Mouse (Mus musculus): Measurements from ENCODE around the gene Anapc15-ps. TPM values are rescaled to one million over a fixed set of nuclear protein-coding genes. Genes with fewer than 3 reads are reported as not detected.
"Not testable (repeated sequence)": the region's sequence is repeated elsewhere in the genome, so short reads cannot be mapped to it uniquely, and the experiment has no call there.

Anapc15-ps gene
- polyA plus RNA-seq, 1 experiment: not detected

DNA sequence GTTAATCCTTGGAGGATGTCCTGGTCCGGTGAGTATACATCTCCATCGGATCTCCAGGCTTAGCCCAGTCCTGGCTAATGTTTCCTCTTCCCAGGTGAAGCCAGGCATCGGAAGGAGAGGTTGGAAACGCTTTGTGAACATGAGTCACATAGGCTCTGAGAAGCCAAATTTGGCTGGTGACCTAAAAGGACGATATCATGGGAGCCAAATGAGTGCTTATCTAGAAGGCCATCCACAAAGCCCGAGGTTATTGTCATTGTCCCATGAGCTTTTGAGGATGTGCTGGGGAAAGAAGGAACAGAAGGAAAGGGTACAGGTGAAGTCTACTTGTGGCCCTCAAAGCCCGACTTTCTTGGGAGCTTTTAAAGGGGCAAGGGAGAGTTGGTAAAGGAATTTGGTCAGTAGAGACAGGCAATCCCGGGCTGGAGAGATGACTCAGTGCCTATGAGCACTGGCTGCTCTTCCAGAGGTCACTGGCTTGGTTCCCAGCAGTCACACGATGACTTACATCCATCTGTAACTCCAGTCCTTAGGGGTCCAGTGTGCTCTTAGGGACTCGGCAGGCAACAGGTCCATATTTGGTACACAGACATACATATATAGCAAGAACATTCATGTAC, 42.4 kb downstream of the Anapc15-ps start:
- no peak for DNase-seq (ENCODE audit: low read depth)

DNA sequence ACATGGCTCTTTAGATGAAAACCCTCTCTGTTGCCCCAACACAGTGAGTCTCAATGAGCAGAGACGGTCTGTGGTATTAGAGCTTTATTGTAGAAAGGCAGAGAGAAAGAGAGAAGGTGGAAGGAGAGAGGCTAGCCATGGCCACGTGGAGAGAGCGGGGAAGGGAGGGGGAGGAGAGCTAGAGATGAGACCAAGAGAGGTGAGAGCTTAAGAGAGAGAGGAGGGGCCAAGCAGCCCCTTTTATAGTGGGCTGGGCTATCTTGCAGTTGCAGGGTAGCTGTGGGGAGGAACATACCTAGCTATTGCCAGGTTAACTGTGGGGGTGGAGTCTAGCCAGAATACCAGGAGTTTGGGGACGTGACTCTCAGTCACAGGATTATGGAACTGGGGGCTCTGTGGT, 43.1 kb downstream of the Anapc15-ps start:
- not testable (repeated sequence) for DNase-seq (ENCODE audit: low read depth)

DNA sequence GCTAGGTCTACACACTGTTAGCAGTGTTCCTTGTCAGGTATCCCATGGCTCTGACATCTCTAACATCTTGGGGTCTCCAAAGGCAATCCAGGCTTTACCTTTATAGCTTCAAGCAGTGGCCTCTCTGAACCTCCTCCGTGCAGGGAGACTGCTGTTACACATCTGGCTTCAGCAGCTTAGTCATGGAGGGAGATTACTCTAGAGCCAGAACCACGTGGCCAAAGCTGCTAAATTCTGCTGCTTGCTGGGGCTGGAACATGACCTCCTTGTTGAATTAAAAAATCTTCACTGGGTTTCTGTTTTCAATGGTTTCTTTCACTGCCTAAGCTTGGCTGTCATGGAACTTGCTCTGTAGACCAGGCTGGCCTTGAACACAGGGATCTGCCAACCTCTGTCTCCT, 44.9 kb downstream of the Anapc15-ps start:
- DNase-seq (ENCODE audit: low read depth): no peak

DNA sequence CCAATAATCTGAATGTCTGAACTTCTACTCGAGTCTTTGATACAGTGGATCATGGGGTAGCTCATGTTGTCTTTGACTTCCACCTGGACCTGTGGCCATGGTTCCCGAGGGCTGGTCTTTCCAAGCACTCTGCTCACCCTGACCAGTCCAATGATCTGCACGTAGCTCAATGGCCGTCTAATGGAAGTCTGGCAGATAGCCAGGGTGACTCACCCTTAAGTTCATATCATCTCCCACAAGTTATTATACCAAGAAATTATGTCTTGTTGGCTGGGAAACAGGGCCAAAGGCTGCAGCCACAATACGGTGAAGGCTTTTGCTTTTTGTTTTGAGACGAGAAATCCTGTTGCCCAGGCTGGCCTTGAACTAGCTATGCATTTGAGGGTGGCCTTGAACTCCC, 45.9 kb downstream of the Anapc15-ps start:
- no peak for DNase-seq (ENCODE audit: low read depth)

DNA sequence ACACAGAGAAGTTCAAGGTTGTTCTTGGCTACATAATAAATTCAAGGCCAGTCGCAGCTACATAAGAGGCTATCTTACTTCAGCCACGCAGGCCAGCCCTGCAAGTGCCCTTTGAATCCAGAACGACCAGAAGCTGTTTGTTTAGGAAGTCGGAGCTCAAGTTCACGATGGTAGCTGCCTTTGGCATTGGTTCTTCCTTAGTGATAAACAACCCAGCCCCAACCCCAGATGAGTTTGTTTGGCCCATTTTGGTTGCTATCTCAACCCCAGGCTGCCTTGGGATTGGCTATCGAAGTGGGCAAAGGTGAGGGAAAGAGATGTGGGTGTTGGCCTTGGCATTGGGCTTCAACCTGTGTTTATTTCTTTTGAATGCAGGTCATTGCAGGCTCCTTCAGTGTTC, 48.0 kb downstream of the Anapc15-ps start:
- DNase-seq (ENCODE audit: low read depth): no peak

DNA sequence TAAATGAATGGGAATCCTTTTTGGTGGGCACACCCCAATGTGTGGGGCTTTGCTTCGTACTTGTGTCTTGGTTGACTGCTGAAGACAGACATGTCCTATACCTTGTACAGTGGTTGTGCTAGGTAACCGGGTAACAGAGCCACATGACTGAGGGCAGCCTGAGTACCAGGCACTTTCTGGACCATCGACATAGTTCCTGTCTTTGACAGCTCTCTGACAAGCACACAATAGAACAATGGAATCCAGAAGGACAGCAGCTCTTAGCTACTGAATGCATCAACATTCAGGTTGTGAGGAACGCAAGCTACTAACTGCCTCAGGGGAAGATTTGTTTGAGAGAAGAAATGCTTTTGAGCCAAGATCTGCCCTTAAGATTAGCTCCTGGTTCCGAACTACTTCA, 49.2 kb downstream of the Anapc15-ps start:
- DNase-seq (ENCODE audit: low read depth): no peak

DNA sequence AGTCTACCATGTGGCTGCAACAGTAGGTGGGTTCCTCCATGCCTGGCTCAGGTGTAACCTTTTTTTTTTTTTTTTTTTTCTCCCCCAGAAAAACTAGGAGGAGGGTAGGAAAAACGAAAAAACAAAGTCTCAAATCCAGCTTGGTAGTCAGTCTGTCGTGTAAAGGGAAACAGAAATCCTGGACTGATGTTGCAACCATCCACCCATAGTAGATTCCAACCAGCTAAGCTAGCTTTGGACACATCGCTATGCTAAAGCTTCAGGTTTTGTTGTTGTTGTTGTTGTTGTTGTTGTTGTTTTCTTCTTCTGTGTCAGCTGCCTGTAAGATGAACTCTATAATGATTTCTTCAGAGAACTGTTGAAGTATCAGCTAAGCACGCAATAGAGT, 49.7 kb downstream of the Anapc15-ps start:
- DNase-seq (ENCODE audit: low read depth): no peak

Other genes starting within 250 kb of the Anapc15-ps start
- 116 and 136 TPM in 2 replicates for gene Mrpl42, start 171.5 kb downstream of the Anapc15-ps start, polyA plus RNA-seq (2012; rRNA removed)
- 57.8 and 67.7 TPM in 2 replicates for gene Ube2n, start 158.3 kb downstream of the Anapc15-ps start, polyA plus RNA-seq (2012; rRNA removed)
- 41.0 and 43.6 TPM in 2 replicates for gene Nudt4, start 109.3 kb downstream of the Anapc15-ps start, polyA plus RNA-seq (2012; rRNA removed)
- 0.38 and 0.61 TPM in 2 replicates for gene Gm33543, start 169.5 kb upstream of the Anapc15-ps start, polyA plus RNA-seq (2012; rRNA removed)

Data from gonadal fat pad, adult 2 months (tissue).